ENCODE assay signal across 9 mouse cellular contexts in genomic region chr1:24869772-24870171, GRCm38 (mm10).
A peak's percentile ranks its signal among the peaks of the same experiment; 100 is the strongest.
DNase-seq lines count a peak whose midpoint lies in the region; ATAC-seq and TF ChIP-seq lines count a peak whose summit lies in the region.
"Had no signal": no experiment of that assay in that cellular context is flagged by ENCODE, and none has a peak within 500 bp of the region (broad histone marks: within the 10 kb centered on the region; RNA-seq: fewer than 3 reads in every experiment).

No protein-coding gene starts in this region.

- peak overlapping the region; percentile 37 for H3K4me2 ChIP-seq in midbrain, embryonic 14.5 days (ENCODE audit: low read length)
- no peak overlapping the region for H3K4me2 ChIP-seq in heart, embryonic 11.5 days
- no peak overlapping the region for H3K4me2 ChIP-seq in liver, postnatal 0 days (ENCODE audit: low read depth, low read length)
- H3K4me2 ChIP-seq in stomach, postnatal 0 days (replicated peaks; ENCODE audit: low read depth), result no peak overlapping the region

- 0 out of 2 replicates have a peak, but pooled peaks cover 4% of the 10 kb centered on the region for H3K4me1 ChIP-seq in midbrain, embryonic 14.5 days (ENCODE audit: control insufficient read depth, insufficient read depth, low read length)
- H3K4me1 ChIP-seq in heart, embryonic 11.5 days (ENCODE audit: control insufficient read depth, insufficient read depth, low read length), result no peaks in the 10 kb centered on the region
- no peaks in the 10 kb centered on the region for H3K4me1 ChIP-seq in liver, postnatal 0 days (ENCODE audit: insufficient read depth)
- no peaks in the 10 kb centered on the region for H3K4me1 ChIP-seq in stomach, postnatal 0 days (replicated peaks; ENCODE audit: control insufficient read depth, insufficient read depth)

- H3K27ac ChIP-seq in midbrain, embryonic 14.5 days (replicated peaks; ENCODE audit: low read depth, low read length), result peak overlapping the region; percentile 71
- H3K27ac ChIP-seq in heart, embryonic 11.5 days (ENCODE audit: low read depth, low read length), result no peak overlapping the region
- no peak overlapping the region for H3K27ac ChIP-seq in liver, postnatal 0 days (ENCODE audit: low read depth)
- no peak overlapping the region for H3K27ac ChIP-seq in stomach, postnatal 0 days (replicated peaks)
- H3K27ac ChIP-seq: kidney, postnatal 0 days had no signal

- no peak for TF ChIP-seq CTCF in liver, postnatal 0 days (IDR thresholded peaks at IDR 0.05; ENCODE audit: low read depth)
- no peak for TF ChIP-seq CTCF in stomach, postnatal 0 days (IDR thresholded peaks at IDR 0.05; ENCODE audit: low read depth)

- ATAC-seq in midbrain, embryonic 14.5 days (ENCODE audit: low FRiP score, low TSS enrichment), result peak; percentile 84; the same call in 1 of the 2 replicates
- ATAC-seq in heart, embryonic 11.5 days (replicated peaks; ENCODE audit: insufficient number of reproducible peaks, low FRiP score, low TSS enrichment), result no peak
- no peak for ATAC-seq in liver, postnatal 0 days
- ATAC-seq in stomach, postnatal 0 days (ENCODE audit: low FRiP score, low TSS enrichment), result no peak

- H3K9ac ChIP-seq in midbrain, embryonic 14.5 days (replicated peaks; ENCODE audit: low read length), result 0 out of 2 replicates have a peak overlapping the region, but pooled peaks have one; percentile 31
- no peak overlapping the region for H3K9ac ChIP-seq in heart, embryonic 11.5 days (ENCODE audit: low read depth, low read length)
- no peak overlapping the region for H3K9ac ChIP-seq in liver, postnatal 0 days (replicated peaks)
- H3K9ac ChIP-seq in stomach, postnatal 0 days (ENCODE audit: low read length), result no peak overlapping the region

- TF ChIP-seq EP300 in liver, postnatal 0 days (IDR thresholded peaks at IDR 0.05; ENCODE audit: low read depth), result no peak
- no peak for TF ChIP-seq EP300 in stomach, postnatal 0 days (optimal IDR thresholded peaks at IDR 0.05)

- no peaks in the 10 kb centered on the region for H3K9me3 ChIP-seq in midbrain, embryonic 14.5 days (ENCODE audit: control insufficient read depth, low read length)
- H3K9me3 ChIP-seq in heart, embryonic 11.5 days (replicated peaks; ENCODE audit: control insufficient read depth, low read length), result no peaks in the 10 kb centered on the region
- H3K9me3 ChIP-seq in liver, postnatal 0 days (ENCODE audit: low read length), result no peaks in the 10 kb centered on the region
- H3K9me3 ChIP-seq in stomach, postnatal 0 days (ENCODE audit: control insufficient read depth, low read length), result no peaks in the 10 kb centered on the region

- no peaks in the 10 kb centered on the region for H3K36me3 ChIP-seq in midbrain, embryonic 14.5 days (ENCODE audit: control insufficient read depth, insufficient read depth, low read length)
- no peaks in the 10 kb centered on the region for H3K36me3 ChIP-seq in heart, embryonic 11.5 days (ENCODE audit: control insufficient read depth, insufficient read depth, low read length)
- H3K36me3 ChIP-seq in liver, postnatal 0 days (replicated peaks; ENCODE audit: insufficient read depth, low read length), result no peaks in the 10 kb centered on the region
- H3K36me3 ChIP-seq in stomach, postnatal 0 days (ENCODE audit: control insufficient read depth, insufficient read depth, low read length), result no peaks in the 10 kb centered on the region

- WGBS in midbrain, embryonic 14.5 days, result 41% methylated on average over 12 of the region's 12 CpGs
- WGBS in heart, embryonic 11.5 days (ENCODE audit: insufficient replicate concordance), result 83% methylated on average over 12 of the region's 12 CpGs
- 82% methylated on average over 12 of the region's 12 CpGs for WGBS in liver, postnatal 0 days (ENCODE audit: insufficient replicate concordance)
- 70% methylated on average over 12 of the region's 12 CpGs for WGBS in stomach, postnatal 0 days

- DNase-seq in brain, adult 2 months (ENCODE audit: low read depth, low spot score), result peak; percentile 78
- DNase-seq in cerebellum, postnatal 14 days, result peak; percentile 78 to 84
- DNase-seq in layer of hippocampus, adult 11-12 months (ENCODE audit: low spot score), result peak; percentile 32
- DNase-seq in midbrain, embryonic 14.5 days, result peak; percentile 81
- DNase-seq in urinary bladder, postnatal 36 days (ENCODE audit: low spot score in 2 of 2), result no peak
- no peak for DNase-seq in liver, postnatal 0 days
- no peak for DNase-seq in stomach, postnatal 0 days (ENCODE audit: low spot score)

- H3K27me3 ChIP-seq in midbrain, embryonic 14.5 days (ENCODE audit: control insufficient read depth, insufficient read depth, low read length), result no peaks in the 10 kb centered on the region
- H3K27me3 ChIP-seq in heart, embryonic 11.5 days (ENCODE audit: control insufficient read depth, insufficient read depth, low read length), result no peaks in the 10 kb centered on the region
- no peaks in the 10 kb centered on the region for H3K27me3 ChIP-seq in liver, postnatal 0 days (ENCODE audit: insufficient read depth, low read length)
- H3K27me3 ChIP-seq in stomach, postnatal 0 days (ENCODE audit: control insufficient read depth, insufficient read depth, low read length), result no peaks in the 10 kb centered on the region

- peak overlapping the region; percentile 18 for H3K4me3 ChIP-seq in midbrain, embryonic 14.5 days (replicated peaks; ENCODE audit: low read depth, low read length)
- no peak overlapping the region for H3K4me3 ChIP-seq in heart, embryonic 11.5 days (ENCODE audit: low read depth, low read length)
- H3K4me3 ChIP-seq in liver, postnatal 0 days (ENCODE audit: low read depth, low read length), result no peak overlapping the region
- no peak overlapping the region for H3K4me3 ChIP-seq in stomach, postnatal 0 days (ENCODE audit: low read depth, low read length)

Comparison
In these comparisons a context has a peak if more than half of its experiments do, and no peak if none do; other contexts are left out.
1. DNase-seq: peak in brain, adult 2 months (single experiment), cerebellum, postnatal 14 days (2 of 2), layer of hippocampus, adult 11-12 months (single experiment) and midbrain, embryonic 14.5 days (single experiment); none in urinary bladder, postnatal 36 days (0 of 2), liver, postnatal 0 days (single experiment) and stomach, postnatal 0 days (single experiment).